Mouse (Mus musculus) hindbrain, embryonic 11.5 days (tissue): Measurements from ENCODE around the gene Laptm5. TPM values are rescaled to one million over a fixed set of nuclear protein-coding genes. Genes with fewer than 3 reads are reported as not detected.

ENCODE experiments used
- ATAC-seq: fragments of 200-750 bp; cut with Nextera tagmentation; 2 replicates; pipeline ENCODE4 v1.8.0; 2017; ENCODE audit warnings: mild to moderate bottlenecking, moderate TSS enrichment, moderate library complexity; ENCODE audit not compliant: low FRiP score
- DNase-seq: peaks from one replicate; pipeline ENCODE4 v3.0.0-alpha.2; 2015; ENCODE audit warnings: low spot score
- H3K27ac ChIP-seq: fragments of 300-500 bp; sonication (generic); 2 replicates; pipeline ENCODE4 v1.5.1; 2014; ENCODE audit warnings: mild to moderate bottlenecking, low read depth, low read length
- H3K27me3 ChIP-seq: fragments of 300-500 bp; sonication (generic); 2 replicates; pipeline ENCODE4 v1.6.1; 2014; ENCODE audit warnings: mild to moderate bottlenecking, low read length, moderate library complexity, mixed read lengths; ENCODE audit not compliant: control insufficient read depth, insufficient read depth
- H3K36me3 ChIP-seq: fragments of 300-500 bp; sonication (generic); 2 replicates; pipeline ENCODE4 v1.6.1; 2014; ENCODE audit warnings: mild to moderate bottlenecking, low read length, moderate library complexity, mixed read lengths; ENCODE audit not compliant: control insufficient read depth, insufficient read depth
- H3K4me1 ChIP-seq: fragments of 300-500 bp; sonication (generic); replicated peaks from 2 replicates; pipeline ENCODE4 v1.6.1; 2014; ENCODE audit warnings: low read length, mixed read lengths; ENCODE audit not compliant: control insufficient read depth, insufficient read depth
- H3K4me2 ChIP-seq: fragments of 300-500 bp; sonication (generic); replicated peaks from 2 replicates; pipeline ENCODE4 v1.6.1; 2014; ENCODE audit warnings: mild to moderate bottlenecking, low read depth, low read length
- H3K4me3 ChIP-seq: fragments of 300-500 bp; sonication (generic); 2 replicates; pipeline ENCODE4 v1.5.1; 2014; ENCODE audit warnings: low read depth, low read length
- H3K9ac ChIP-seq: fragments of 300-500 bp; sonication (generic); 2 replicates; pipeline ENCODE4 v1.6.1; 2014; ENCODE audit warnings: low read depth, low read length
- H3K9me3 ChIP-seq: fragments of 300-500 bp; sonication (generic); 2 replicates; pipeline ENCODE4 v1.6.1; 2016; ENCODE audit warnings: low read length; ENCODE audit not compliant: control insufficient read depth
- WGBS: fragments of 180-500 bp; shearing (Covaris S2); extraction: QIAGEN DNeasy Blood & Tissue Kit; methylation state at CpG from one replicate; pipeline ENCODE4 v1.1.7; 2014; 5-methylcytosine and 5-hydroxymethylcytosine counted together
- polyA plus RNA-seq: library from polyadenylated mRNA; unstranded; fragments of >200 nt; fragmentation: Nextera tagmentation; extraction: Ambion mirVana; gene quantifications from 2 replicates; pipeline ENCODE4 v1.2.1, GENCODE M21; 2014

The Laptm5 gene
- polyA plus RNA-seq, 1 experiment from 2014 or later, result 32.1 TPM

GRCm38 (mm10) chr4:130905882-130906281 is 7.0 kb upstream of the Laptm5 start:
- Histone ChIP-seq H3K4me1 (no peaks in the 10 kb centered on the region; the same call in 1 of the 2 replicates), H3K27ac (no peak overlapping the region), H3K9me3 (no peaks in the 10 kb centered on the region), H3K36me3 (no peaks in the 10 kb centered on the region), H3K9ac (no peak overlapping the region), H3K27me3 (no peaks in the 10 kb centered on the region), H3K4me2 (no peak overlapping the region), H3K4me3 (no peak overlapping the region)
- ATAC-seq (no peak), DNase-seq (no peak)
- 89% methylated on average over 6 of the region's 6 CpGs for WGBS

GRCm38 (mm10) chr4:130906296-130906695 is 6.6 kb upstream of the Laptm5 start:
- Histone ChIP-seq H3K4me1 (no peaks in the 10 kb centered on the region; the same call in 1 of the 2 replicates), H3K9me3 (no peaks in the 10 kb centered on the region), H3K27me3 (no peaks in the 10 kb centered on the region), H3K4me2 (no peak overlapping the region), H3K36me3 (no peaks in the 10 kb centered on the region), H3K27ac (no peak overlapping the region), H3K4me3 (no peak overlapping the region), H3K9ac (no peak overlapping the region)
- ATAC-seq (no peak), DNase-seq (no peak)
- WGBS, result 39% methylated on average over 8 of the region's 8 CpGs

GRCm38 (mm10) chr4:130907200-130908069 is 5.5 kb upstream of the Laptm5 start:
- 86% methylated on average over 19 of the region's 19 CpGs for WGBS
- ATAC-seq (no peak), DNase-seq (no peak)
- H3K4me1 ChIP-seq, result no peaks in the 10 kb centered on the region; the same call in 1 of the 2 replicates
- no peaks in the 10 kb centered on the region for H3K9me3 ChIP-seq
- no peak overlapping the region for H3K4me2 ChIP-seq
- H3K9ac ChIP-seq, result no peak overlapping the region
- H3K4me3 ChIP-seq, result no peak overlapping the region
- no peaks in the 10 kb centered on the region for H3K36me3 ChIP-seq
- H3K27me3 ChIP-seq, result no peaks in the 10 kb centered on the region
- no peak overlapping the region for H3K27ac ChIP-seq

- Histone ChIP-seq H3K4me1 (no peaks in the 10 kb centered on the region; the same call in 1 of the 2 replicates), H3K27me3 (no peaks in the 10 kb centered on the region), H3K4me2 (no peak overlapping the region), H3K4me3 (no peak overlapping the region), H3K36me3 (no peaks in the 10 kb centered on the region), H3K27ac (no peak overlapping the region), H3K9ac (no peak overlapping the region), H3K9me3 (no peaks in the 10 kb centered on the region)
- ATAC-seq (no peak), DNase-seq (no peak)
- WGBS, result 94% methylated on average over 10 of the region's 10 CpGs
These were observed 4.8 kb upstream of the Laptm5 start for GRCm38 (mm10) chr4:130908133-130908532.

GRCm38 (mm10) chr4:130909167-130909874 is 3.6 kb upstream of the Laptm5 start:
- Histone ChIP-seq H3K4me2 (no peak overlapping the region), H3K4me1 (no peaks in the 10 kb centered on the region; the same call in 1 of the 2 replicates), H3K27ac (no peak overlapping the region), H3K27me3 (no peaks in the 10 kb centered on the region), H3K9me3 (no peaks in the 10 kb centered on the region), H3K4me3 (no peak overlapping the region), H3K36me3 (no peaks in the 10 kb centered on the region), H3K9ac (no peak overlapping the region)
- DNase-seq (no peak), ATAC-seq (no peak)
- 57% methylated on average over 17 of the region's 17 CpGs for WGBS

- Histone ChIP-seq H3K27ac (no peak overlapping the region), H3K4me1 (no peaks in the 10 kb centered on the region), H3K36me3 (no peaks in the 10 kb centered on the region), H3K9ac (no peak overlapping the region), H3K27me3 (no peaks in the 10 kb centered on the region), H3K4me2 (no peak overlapping the region), H3K9me3 (no peaks in the 10 kb centered on the region), H3K4me3 (no peak overlapping the region)
- ATAC-seq (no peak), DNase-seq (no peak)
- WGBS, result 50% methylated on average over 7 of the region's 7 CpGs
These were observed 2.3 kb upstream of the Laptm5 start for GRCm38 (mm10) chr4:130910666-130911065.

- Histone ChIP-seq H3K9me3 (no peaks in the 10 kb centered on the region), H3K4me3 (no peak overlapping the region), H3K4me1 (no peaks in the 10 kb centered on the region), H3K36me3 (no peaks in the 10 kb centered on the region), H3K4me2 (no peak overlapping the region), H3K27me3 (no peaks in the 10 kb centered on the region), H3K27ac (no peak overlapping the region), H3K9ac (no peak overlapping the region)
- no peak for DNase-seq
- ATAC-seq, result no peak
- WGBS, result 88% methylated on average over 3 of the region's 3 CpGs
These were observed 299 bp upstream of the Laptm5 start for GRCm38 (mm10) chr4:130912626-130913025.

GRCm38 (mm10) chr4:130913511-130913910 is 586 bp downstream of the Laptm5 start:
- H3K4me1 ChIP-seq, result no peaks in the 10 kb centered on the region
- ATAC-seq, result no peak
- H3K9me3 ChIP-seq, result no peaks in the 10 kb centered on the region
- H3K4me2 ChIP-seq, result no peak overlapping the region
- no peak overlapping the region for H3K4me3 ChIP-seq
- H3K27me3 ChIP-seq, result no peaks in the 10 kb centered on the region
- 65% methylated on average over 3 of the region's 3 CpGs for WGBS
- no peak overlapping the region for H3K27ac ChIP-seq
- DNase-seq, result no peak
- H3K36me3 ChIP-seq, result no peaks in the 10 kb centered on the region
- no peak overlapping the region for H3K9ac ChIP-seq
